Mouse (Mus musculus): Measurements from ENCODE around the gene Cox4i2. TPM values are rescaled to one million over a fixed set of nuclear protein-coding genes. Genes with fewer than 3 reads are reported as not detected.

Cox4i2 gene
- 18.5 and 18.6 TPM in 2 replicates for polyA plus RNA-seq (2014; fragmentation: Nextera tagmentation; extraction: Ambion mirVana)

GRCm38 (mm10) chr2:152753944-152754711, at the start of gene Cox4i2:
Gene Cox4i2, plus strand, starts transcription at chr2:152754173.
- no peak for ATAC-seq (ENCODE audit: insufficient number of reproducible peaks, insufficient read depth, low FRiP score, low read depth)
- 4% methylated on average over 30 of the region's 30 CpGs for WGBS
- no peak within 1 kb of the TSS for H3K27ac ChIP-seq (replicated peaks in 1 of 2; ENCODE audit: control insufficient read depth in 1 of 2, insufficient read depth in 1 of 2, low read depth in 2 of 2, low read length in 2 of 2)
- H3K4me3 ChIP-seq (ENCODE audit: control insufficient read depth in 1 of 2, insufficient read depth in 1 of 2, low read depth in 1 of 2, low read length in 2 of 2), result peak within 1 kb of the TSS; percentile 34 to 39
- H3K9me3 ChIP-seq (ENCODE audit: control insufficient read depth, low read length), result no peaks in the 10 kb centered on the region
- peak within 1 kb of the TSS; percentile 73 for H3K4me2 ChIP-seq (ENCODE audit: low read length)
- no peaks in the 10 kb centered on the region for H3K36me3 ChIP-seq (ENCODE audit: control insufficient read depth, insufficient read depth, low read length)
- peaks cover 14 to 16% of the 10 kb centered on the region in 2 experiments for H3K4me1 ChIP-seq (ENCODE audit: control insufficient read depth in 2 of 2, insufficient read depth in 2 of 2, low read length in 2 of 2)
- no peaks in the 10 kb centered on the region for H3K27me3 ChIP-seq (ENCODE audit: control insufficient read depth, insufficient read depth, low read length)
- H3K9ac ChIP-seq (ENCODE audit: low read length), result peak within 1 kb of the TSS; percentile 58

GRCm38 (mm10) chr2:152704256-152704605, 49.7 kb upstream of the Cox4i2 start:
- 87% methylated on average over 5 of the region's 5 CpGs for WGBS

GRCm38 (mm10) chr2:152704811-152705370, 49.1 kb upstream of the Cox4i2 start:
- peak overlapping the region in 1 of 2 experiments; percentile 90; a peak in 2 of 4 replicates for H3K27ac ChIP-seq (replicated peaks in 1 of 2; ENCODE audit: control insufficient read depth in 1 of 2, insufficient read depth in 1 of 2, low read depth in 2 of 2, low read length in 2 of 2)
- no peak overlapping the region for H3K4me2 ChIP-seq (ENCODE audit: low read length)
- 94% methylated on average over 14 of the region's 14 CpGs for WGBS
- H3K27me3 ChIP-seq (ENCODE audit: control insufficient read depth, insufficient read depth, low read length), result no peaks in the 10 kb centered on the region
- no peaks in the 10 kb centered on the region for H3K9me3 ChIP-seq (ENCODE audit: control insufficient read depth, low read length)
- H3K9ac ChIP-seq (ENCODE audit: low read length), result no peak overlapping the region
- peaks cover 67% of the 10 kb centered on the region for H3K36me3 ChIP-seq (ENCODE audit: control insufficient read depth, insufficient read depth, low read length)
- ATAC-seq (ENCODE audit: insufficient number of reproducible peaks, insufficient read depth, low FRiP score, low read depth), result no peak
- no peak overlapping the region for H3K4me3 ChIP-seq (ENCODE audit: control insufficient read depth in 1 of 2, insufficient read depth in 1 of 2, low read depth in 1 of 2, low read length in 2 of 2)
- peaks cover 8 to 23% of the 10 kb centered on the region in 2 experiments for H3K4me1 ChIP-seq (ENCODE audit: control insufficient read depth in 2 of 2, insufficient read depth in 2 of 2, low read length in 2 of 2)

More at GRCm38 (mm10) chr2:152704256-152704605, 49.7 kb upstream of the Cox4i2 start:
- peaks cover 74% of the 10 kb centered on the region for H3K36me3 ChIP-seq (ENCODE audit: control insufficient read depth, insufficient read depth, low read length)
- H3K27ac ChIP-seq (replicated peaks in 1 of 2; ENCODE audit: control insufficient read depth in 1 of 2, insufficient read depth in 1 of 2, low read depth in 2 of 2, low read length in 2 of 2), result no peak overlapping the region
- H3K4me1 ChIP-seq (ENCODE audit: control insufficient read depth in 2 of 2, insufficient read depth in 2 of 2, low read length in 2 of 2), result peaks cover 8 to 29% of the 10 kb centered on the region in 2 experiments
- ATAC-seq (ENCODE audit: insufficient number of reproducible peaks, insufficient read depth, low FRiP score, low read depth), result no peak
- H3K4me2 ChIP-seq (ENCODE audit: low read length), result no peak overlapping the region
- no peaks in the 10 kb centered on the region for H3K27me3 ChIP-seq (ENCODE audit: control insufficient read depth, insufficient read depth, low read length)
- H3K9me3 ChIP-seq (ENCODE audit: control insufficient read depth, low read length), result no peaks in the 10 kb centered on the region
- no peak overlapping the region for H3K9ac ChIP-seq (ENCODE audit: low read length)
- no peak overlapping the region for H3K4me3 ChIP-seq (ENCODE audit: control insufficient read depth in 1 of 2, insufficient read depth in 1 of 2, low read depth in 1 of 2, low read length in 2 of 2)

- ATAC-seq (ENCODE audit: insufficient number of reproducible peaks, insufficient read depth, low FRiP score, low read depth), result no peak; the same call in 1 of the 2 replicates
- Histone ChIP-seq H3K4me1 (ENCODE audit: control insufficient read depth in 2 of 2, insufficient read depth in 2 of 2, low read length in 2 of 2) (peaks cover 8 to 23% of the 10 kb centered on the region in 2 experiments), H3K36me3 (ENCODE audit: control insufficient read depth, insufficient read depth, low read length) (peaks cover 55% of the 10 kb centered on the region), H3K4me3 (ENCODE audit: control insufficient read depth in 1 of 2, insufficient read depth in 1 of 2, low read depth in 1 of 2, low read length in 2 of 2) (no peak overlapping the region), H3K27ac (replicated peaks in 1 of 2; ENCODE audit: control insufficient read depth in 1 of 2, insufficient read depth in 1 of 2, low read depth in 2 of 2, low read length in 2 of 2) (peak overlapping the region; percentile 28 to 90), H3K4me2 (ENCODE audit: low read length) (no peak overlapping the region), H3K27me3 (ENCODE audit: control insufficient read depth, insufficient read depth, low read length) (no peaks in the 10 kb centered on the region), H3K9me3 (ENCODE audit: control insufficient read depth, low read length) (no peaks in the 10 kb centered on the region), H3K9ac (ENCODE audit: low read length) (no peak overlapping the region)
- 79% methylated on average over 22 of the region's 22 CpGs for WGBS
These were observed 47.9 kb upstream of the Cox4i2 start for GRCm38 (mm10) chr2:152705993-152706571.

- no peak; the same call in 1 of the 2 replicates for ATAC-seq (ENCODE audit: insufficient number of reproducible peaks, insufficient read depth, low FRiP score, low read depth)
- peak overlapping the region; percentile 77 for H3K9ac ChIP-seq (ENCODE audit: low read length)
- WGBS, result 10% methylated on average over 5 of the region's 7 CpGs
- peaks cover 8 to 23% of the 10 kb centered on the region in 2 experiments for H3K4me1 ChIP-seq (ENCODE audit: control insufficient read depth in 2 of 2, insufficient read depth in 2 of 2, low read length in 2 of 2)
- H3K4me3 ChIP-seq (ENCODE audit: control insufficient read depth in 1 of 2, insufficient read depth in 1 of 2, low read depth in 1 of 2, low read length in 2 of 2), result peak overlapping the region; percentile 47 to 52
- no peaks in the 10 kb centered on the region for H3K9me3 ChIP-seq (ENCODE audit: control insufficient read depth, low read length)
- peaks cover 44% of the 10 kb centered on the region for H3K36me3 ChIP-seq (ENCODE audit: control insufficient read depth, insufficient read depth, low read length)
- peak overlapping the region; percentile 83 to 90 for H3K27ac ChIP-seq (replicated peaks in 1 of 2; ENCODE audit: control insufficient read depth in 1 of 2, insufficient read depth in 1 of 2, low read depth in 2 of 2, low read length in 2 of 2)
- no peaks in the 10 kb centered on the region for H3K27me3 ChIP-seq (ENCODE audit: control insufficient read depth, insufficient read depth, low read length)
- H3K4me2 ChIP-seq (ENCODE audit: low read length), result peak overlapping the region; percentile 68
These were observed 46.8 kb upstream of the Cox4i2 start for GRCm38 (mm10) chr2:152707186-152707585.

- H3K27ac ChIP-seq (replicated peaks in 1 of 2; ENCODE audit: control insufficient read depth in 1 of 2, insufficient read depth in 1 of 2, low read depth in 2 of 2, low read length in 2 of 2), result peak overlapping the region; percentile 83 to 90
- H3K4me1 ChIP-seq (ENCODE audit: control insufficient read depth in 2 of 2, insufficient read depth in 2 of 2, low read length in 2 of 2), result peaks cover 8 to 23% of the 10 kb centered on the region in 2 experiments
- H3K9me3 ChIP-seq (ENCODE audit: control insufficient read depth, low read length), result no peaks in the 10 kb centered on the region
- peak; percentile 96 for ATAC-seq (ENCODE audit: insufficient number of reproducible peaks, insufficient read depth, low FRiP score, low read depth)
- H3K27me3 ChIP-seq (ENCODE audit: control insufficient read depth, insufficient read depth, low read length), result no peaks in the 10 kb centered on the region
- 1% methylated on average over 31 of the region's 31 CpGs for WGBS
- H3K4me3 ChIP-seq (ENCODE audit: control insufficient read depth in 1 of 2, insufficient read depth in 1 of 2, low read depth in 1 of 2, low read length in 2 of 2), result peak overlapping the region; percentile 47 to 52
- H3K4me2 ChIP-seq (ENCODE audit: low read length), result peak overlapping the region; percentile 68
- H3K9ac ChIP-seq (ENCODE audit: low read length), result peak overlapping the region; percentile 77
- peaks cover 40% of the 10 kb centered on the region for H3K36me3 ChIP-seq (ENCODE audit: control insufficient read depth, insufficient read depth, low read length)
These were observed 46.3 kb upstream of the Cox4i2 start for GRCm38 (mm10) chr2:152707627-152708026.

GRCm38 (mm10) chr2:152709066-152709465, 44.9 kb upstream of the Cox4i2 start:
- H3K27me3 ChIP-seq (ENCODE audit: control insufficient read depth, insufficient read depth, low read length), result no peaks in the 10 kb centered on the region
- no peak for ATAC-seq (ENCODE audit: insufficient number of reproducible peaks, insufficient read depth, low FRiP score, low read depth)
- H3K9ac ChIP-seq (ENCODE audit: low read length), result no peak overlapping the region
- H3K27ac ChIP-seq (replicated peaks in 1 of 2; ENCODE audit: control insufficient read depth in 1 of 2, insufficient read depth in 1 of 2, low read depth in 2 of 2, low read length in 2 of 2), result no peak overlapping the region
- peaks cover 8 to 23% of the 10 kb centered on the region in 2 experiments for H3K4me1 ChIP-seq (ENCODE audit: control insufficient read depth in 2 of 2, insufficient read depth in 2 of 2, low read length in 2 of 2)
- WGBS, result 84% methylated on average over 5 of the region's 5 CpGs
- H3K9me3 ChIP-seq (ENCODE audit: control insufficient read depth, low read length), result no peaks in the 10 kb centered on the region
- H3K4me3 ChIP-seq (ENCODE audit: control insufficient read depth in 1 of 2, insufficient read depth in 1 of 2, low read depth in 1 of 2, low read length in 2 of 2), result no peak overlapping the region
- peaks cover 25% of the 10 kb centered on the region for H3K36me3 ChIP-seq (ENCODE audit: control insufficient read depth, insufficient read depth, low read length)
- H3K4me2 ChIP-seq (ENCODE audit: low read length), result no peak overlapping the region
